Mouse (Mus musculus) gonadal fat pad, adult 2 months (tissue): ENCODE results near the gene Spata18. TPM values are rescaled to one million over a fixed set of nuclear protein-coding genes. Genes with fewer than 3 reads are reported as not detected.

Source experiments
- DNase-seq: peaks from one replicate; pipeline ENCODE4 v3.0.0-alpha.2; 2012; ENCODE audit warnings: low read depth
- polyA plus RNA-seq: library from polyadenylated mRNA; depleted of rRNA; stranded (reverse); fragments of >200 nt; gene quantifications from 2 replicates; pipeline ENCODE4 v1.2.3, GENCODE M21; 2012; rRNA removed

Spata18 gene
- 6.5 and 9.5 TPM in 2 replicates for polyA plus RNA-seq

GRCm38 (mm10) chr5:73651061-73651854 lies at the start of gene Spata18:
Gene Spata18, plus strand, starts transcription at chr5:73651379.
- DNase-seq: no peak

DNA sequence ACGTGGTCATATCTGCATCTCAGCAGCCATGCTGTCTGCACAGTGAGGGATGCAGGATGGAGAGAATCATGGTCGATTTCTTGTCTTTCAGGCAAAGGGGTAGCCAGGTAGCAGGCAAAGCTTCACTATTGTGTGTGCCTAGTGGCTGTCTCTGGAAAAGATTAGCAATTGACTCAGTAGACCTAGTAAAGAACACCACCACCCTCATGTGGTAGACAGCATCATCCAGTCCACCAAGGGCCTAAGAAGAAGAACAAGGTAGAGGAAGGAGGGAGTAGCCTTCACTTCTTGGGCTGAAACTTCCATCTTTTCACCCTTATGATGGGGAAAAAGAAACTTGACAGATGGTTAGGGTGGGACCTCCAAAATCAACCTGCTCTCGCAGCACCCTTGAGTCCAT lies 48.3 kb upstream of the Spata18 start:
- DNase-seq: no peak

- DNase-seq: no peak
Measured at GRCm38 (mm10) chr5:73604542-73604941, 46.6 kb upstream of the Spata18 start.

DNA sequence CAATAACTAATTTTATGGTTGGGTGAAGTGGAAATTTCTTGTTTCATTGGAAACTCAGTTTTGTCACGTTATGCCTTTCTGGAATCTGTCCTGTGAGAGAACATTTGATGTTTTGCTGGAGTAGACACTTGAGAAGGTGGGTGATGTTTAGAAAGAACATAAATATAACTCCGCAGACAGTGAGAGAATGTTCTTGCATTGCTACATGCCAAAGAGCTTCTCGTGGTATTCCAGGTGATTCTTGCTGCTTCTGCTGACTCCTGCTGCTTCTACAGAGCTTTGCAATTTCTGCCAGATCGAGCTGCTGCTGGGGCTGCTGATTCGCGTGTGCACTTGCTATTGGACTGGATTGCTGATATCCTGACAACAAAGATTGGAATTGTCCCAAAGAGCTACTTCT lies 46.2 kb upstream of the Spata18 start:
- DNase-seq: no peak

DNA sequence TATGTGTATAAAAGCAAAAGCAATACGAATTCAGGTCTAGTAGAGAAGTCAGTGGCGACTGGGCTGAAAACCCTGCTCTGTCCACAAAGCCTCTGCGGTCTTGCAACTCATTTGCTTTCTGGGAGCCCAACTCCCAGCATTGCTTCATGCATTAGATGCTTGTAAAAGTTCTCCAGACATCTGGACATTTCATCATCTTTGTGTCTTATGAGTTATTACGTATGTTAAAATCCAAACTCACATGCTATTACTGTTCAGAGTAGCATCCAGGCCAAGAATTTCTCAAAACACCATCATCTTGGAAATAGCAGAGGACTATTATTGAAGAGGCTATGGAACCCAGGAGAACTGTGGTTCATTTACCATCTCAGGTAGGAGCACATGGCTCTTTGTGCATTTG lies 40.1 kb upstream of the Spata18 start:
- no peak for DNase-seq

DNA sequence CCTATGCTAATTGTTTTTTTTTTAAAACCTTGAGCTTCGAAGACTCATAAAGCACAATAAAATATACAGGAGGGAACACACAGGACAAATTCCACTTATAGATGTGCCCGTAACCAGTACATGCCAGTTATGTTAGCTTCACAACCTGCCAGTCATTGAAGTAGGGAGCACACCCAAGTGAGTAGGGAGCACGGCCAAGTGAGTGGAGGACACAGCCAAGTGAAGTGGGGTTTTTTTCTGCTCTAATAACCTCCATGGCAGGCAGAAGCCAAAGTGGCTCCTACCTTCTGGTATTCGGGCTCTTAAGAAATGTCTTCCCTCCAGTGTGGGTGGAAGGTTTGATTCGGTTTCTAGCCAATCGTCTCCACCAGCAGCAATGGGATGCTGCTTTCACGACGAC lies 37.9 kb upstream of the Spata18 start:
- no peak for DNase-seq

GRCm38 (mm10) chr5:73615211-73615610 lies 36.0 kb upstream of the Spata18 start:
- no peak for DNase-seq

DNA sequence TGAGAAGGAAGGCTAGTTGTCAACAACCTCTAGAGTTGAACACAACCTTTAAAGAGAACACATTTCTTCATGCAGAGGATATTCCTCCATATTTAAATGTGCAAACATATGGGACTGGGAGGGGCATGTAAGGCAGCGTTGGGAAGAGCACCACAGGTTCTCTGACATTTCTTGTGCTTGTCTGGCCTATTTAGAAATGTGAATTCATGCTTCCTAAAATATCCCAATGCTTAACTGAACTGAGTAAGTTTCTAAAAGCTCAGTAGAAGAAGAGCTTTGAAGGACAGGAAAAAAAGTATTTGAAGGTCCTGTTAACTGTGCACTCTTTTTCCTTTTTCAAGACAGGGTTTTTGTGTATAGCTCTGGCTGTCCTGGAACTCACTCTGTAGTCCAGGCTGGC lies 32.2 kb upstream of the Spata18 start:
- DNase-seq: no peak

- DNase-seq: no peak
Measured at GRCm38 (mm10) chr5:73625505-73625904, 25.7 kb upstream of the Spata18 start.

GRCm38 (mm10) chr5:73626842-73627241 lies 24.3 kb upstream of the Spata18 start:
- no peak for DNase-seq

DNA sequence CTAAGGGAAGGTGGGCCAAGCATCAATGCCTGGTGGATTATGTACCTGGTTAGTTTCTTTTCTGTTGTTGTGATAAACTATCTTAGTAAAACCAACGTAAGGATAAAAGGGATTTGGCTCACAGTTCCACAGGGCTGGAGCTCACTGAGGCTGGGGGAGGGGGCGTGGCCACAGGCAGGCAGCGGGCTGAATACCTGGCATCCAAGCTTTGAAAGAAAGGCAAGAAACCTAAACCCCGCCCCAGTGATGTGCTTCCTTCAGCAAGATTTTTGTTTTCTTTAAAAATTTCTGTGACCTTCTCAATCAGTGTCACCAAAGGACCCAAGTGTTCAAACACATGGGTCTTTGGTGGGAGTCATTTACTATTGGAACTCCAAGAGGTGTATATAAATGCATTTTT lies 23.6 kb upstream of the Spata18 start:
- DNase-seq: no peak

DNA sequence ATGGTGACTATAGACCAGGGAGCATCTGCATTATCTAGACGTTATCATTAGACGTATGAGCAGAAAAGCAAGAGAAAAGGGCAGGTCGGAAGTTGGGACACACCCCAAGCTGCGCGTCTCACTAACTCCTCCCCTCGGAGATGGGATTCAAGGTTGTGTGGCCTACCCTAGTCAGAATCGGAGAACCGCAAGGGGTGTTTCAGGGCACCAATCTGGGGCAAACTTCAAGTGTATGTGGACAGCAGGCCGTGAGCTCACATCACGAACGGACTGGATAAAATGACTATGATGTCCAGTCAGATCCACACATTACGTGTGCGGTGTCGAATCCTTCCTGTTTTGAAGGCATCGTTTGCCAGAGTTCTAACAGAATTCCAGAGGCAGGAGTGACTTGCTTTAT lies 23.2 kb upstream of the Spata18 start:
- DNase-seq: no peak

- no peak for DNase-seq
Measured at GRCm38 (mm10) chr5:73630141-73630540, 21.0 kb upstream of the Spata18 start.

- DNase-seq: no peak
Measured at GRCm38 (mm10) chr5:73631001-73631558, 20.1 kb upstream of the Spata18 start.

DNA sequence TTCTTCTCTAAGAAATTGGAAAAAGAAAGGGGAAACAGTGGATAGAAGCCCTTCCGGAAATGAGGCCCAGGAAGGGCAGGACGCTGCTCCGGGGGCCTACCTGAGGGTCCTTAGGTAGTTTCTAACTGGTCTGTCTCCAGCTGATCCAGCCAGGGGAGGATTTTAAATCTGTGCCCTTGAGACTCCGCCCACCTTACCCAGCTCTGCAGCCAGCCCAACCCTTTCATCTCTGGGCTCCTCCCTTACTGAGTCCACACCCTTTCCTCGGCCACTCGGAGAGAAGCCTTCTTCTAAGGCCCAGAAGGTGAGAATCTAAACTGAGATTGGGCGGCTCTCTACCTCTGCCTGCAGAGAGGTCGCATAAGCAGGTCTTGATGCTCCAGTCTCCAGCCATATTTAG lies 18.9 kb upstream of the Spata18 start, which contains the start of gene Lrrc66:
Gene Lrrc66 (minus strand): TSS at position 236 of the 400 bp plus-strand sequence.
- no peak for DNase-seq

DNA sequence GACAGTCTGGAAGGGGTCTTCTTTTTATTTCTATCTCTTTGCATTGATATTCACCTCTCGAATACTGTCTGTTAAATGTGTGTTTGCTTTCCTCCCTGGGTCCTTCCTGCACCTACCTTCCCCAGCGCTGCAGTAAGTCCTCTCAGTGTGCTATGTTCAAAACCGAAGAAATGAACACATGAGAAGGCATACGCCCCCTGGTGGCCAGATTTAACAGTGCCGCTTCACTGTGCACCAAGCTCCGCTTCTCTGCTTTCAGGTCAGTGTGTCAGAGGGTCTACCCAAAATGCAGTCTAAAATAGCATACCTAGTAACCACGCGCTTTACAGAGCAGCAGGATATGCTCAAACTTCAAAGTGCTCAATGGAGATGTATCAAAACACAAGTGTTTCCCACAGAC lies 18.0 kb upstream of the Spata18 start:
- no peak for DNase-seq

GRCm38 (mm10) chr5:73637337-73638107 lies 13.7 kb upstream of the Spata18 start:
- DNase-seq: no peak

DNA sequence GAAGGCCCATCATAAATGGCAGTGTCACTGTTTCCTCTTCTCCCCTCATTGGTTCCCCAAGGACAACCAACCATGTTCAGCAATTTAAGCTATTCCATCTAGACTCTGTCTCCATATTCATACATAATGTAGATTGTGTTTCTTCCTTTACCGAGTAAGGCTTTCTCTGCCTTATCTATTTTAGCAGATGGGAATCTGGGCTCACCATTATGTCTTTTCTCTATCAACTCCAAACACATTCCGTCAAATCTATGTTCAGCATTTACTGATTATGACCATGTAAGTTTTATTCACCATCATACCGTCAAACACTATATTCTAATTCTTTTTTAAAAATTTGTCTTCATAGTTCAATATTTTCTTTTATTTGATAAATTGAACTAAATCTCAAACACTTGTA lies 10.1 kb upstream of the Spata18 start:
- DNase-seq: no peak

DNA sequence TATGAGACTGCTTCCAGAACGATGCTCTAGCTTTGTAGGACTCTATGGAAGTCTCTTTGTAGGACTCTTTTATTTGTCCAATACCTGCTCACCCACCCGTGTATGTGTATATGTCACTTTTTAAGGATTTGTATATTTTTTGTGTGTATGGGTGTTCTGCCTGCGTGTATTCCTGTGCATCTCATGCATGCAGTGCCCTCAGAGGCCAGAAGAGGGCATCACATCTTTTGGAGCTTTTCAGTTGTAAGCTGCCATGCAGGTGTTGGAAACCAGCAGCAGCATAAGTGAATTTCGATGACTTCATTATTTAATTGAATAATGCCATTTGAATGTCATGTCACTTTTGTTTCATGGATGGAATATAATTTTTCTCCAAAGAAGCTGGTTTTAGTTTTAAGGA lies 9.1 kb upstream of the Spata18 start:
- no peak for DNase-seq

DNA sequence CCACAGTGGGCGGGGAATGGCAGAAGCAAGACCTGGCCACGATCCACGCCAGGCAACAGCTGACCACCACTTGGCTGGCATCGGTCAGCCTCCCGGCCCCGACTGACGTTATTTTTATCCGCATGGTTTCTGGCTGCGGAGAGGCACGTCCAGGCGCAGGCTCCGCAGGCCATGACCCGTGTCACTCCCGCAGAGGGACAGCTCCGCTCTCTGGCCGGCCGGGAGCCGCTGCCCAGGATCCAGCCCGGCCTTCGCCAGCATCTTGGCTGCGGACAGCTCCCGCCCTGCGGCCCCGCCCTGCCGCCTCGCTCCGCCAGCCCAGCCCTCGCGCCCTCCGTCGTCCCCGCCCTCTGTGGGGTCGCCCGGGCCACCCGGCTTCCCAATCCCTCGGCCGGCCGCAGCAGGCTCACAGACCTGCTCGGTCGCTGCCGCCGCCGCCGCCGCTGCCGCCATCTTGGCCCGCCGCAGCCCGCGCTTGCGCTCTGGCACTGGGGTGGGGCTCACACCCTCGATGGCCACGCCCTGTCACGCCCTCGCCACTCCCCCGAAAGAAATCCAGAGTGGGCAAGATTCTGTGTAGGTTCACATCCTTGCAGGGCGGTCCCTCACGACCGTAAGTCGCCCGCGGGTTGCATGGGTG lies 3.8 kb upstream of the Spata18 start, which contains the start of gene Sgcb:
Gene Sgcb (minus strand): TSS at position 530 of the 640 bp plus-strand sequence.
- DNase-seq: no peak

- DNase-seq: no peak
Measured at GRCm38 (mm10) chr5:73650365-73650964, 714 bp upstream of the Spata18 start.

GRCm38 (mm10) chr5:73651855-73652201 lies 649 bp downstream of the Spata18 start:
- no peak for DNase-seq
